Mouse (Mus musculus) lung, embryonic 16.5 days (tissue): ENCODE data around the gene Clic1. TPM values are rescaled to one million over a fixed set of nuclear protein-coding genes. Genes with fewer than 3 reads are reported as not detected.

Experiments used
- ATAC-seq: fragments of 200-750 bp; cut with Nextera tagmentation; 2 replicates; pipeline ENCODE4 v1.8.0; 2017; ENCODE audit warnings: low read depth, mild to moderate bottlenecking, moderate library complexity
- H3K27ac ChIP-seq: fragments of 300-500 bp; sonication (generic); 2 replicates; pipeline ENCODE4 v1.5.1; 2014; ENCODE audit warnings: mild to moderate bottlenecking, control low read depth, low read length
- H3K27me3 ChIP-seq: fragments of 300-500 bp; sonication (generic); 2 replicates; pipeline ENCODE4 v1.6.1; 2014; ENCODE audit warnings: low read depth, low read length, mixed read lengths; ENCODE audit not compliant: control insufficient read depth, insufficient read depth
- H3K36me3 ChIP-seq: fragments of 300-500 bp; sonication (generic); 2 replicates; pipeline ENCODE4 v1.6.1; 2014; ENCODE audit warnings: low read length; ENCODE audit not compliant: control insufficient read depth, insufficient read depth
- H3K4me1 ChIP-seq: fragments of 300-500 bp; sonication (generic); replicated peaks from 2 replicates; pipeline ENCODE4 v1.6.1; 2014; ENCODE audit warnings: low read length, mixed read lengths; ENCODE audit not compliant: control insufficient read depth, insufficient read depth
- H3K4me2 ChIP-seq: fragments of 300-500 bp; sonication (generic); 2 replicates; pipeline ENCODE4 v1.6.1; 2014; ENCODE audit warnings: low read depth, low read length, control low read depth
- H3K4me3 ChIP-seq: fragments of 300-500 bp; sonication (generic); 2 replicates; pipeline ENCODE4 v1.5.1; 2014; ENCODE audit warnings: mild to moderate bottlenecking, low read length, control low read depth
- H3K9ac ChIP-seq: fragments of 300-500 bp; sonication (generic); 2 replicates; pipeline ENCODE4 v1.6.1; 2014; ENCODE audit warnings: low read length, control low read depth
- H3K9me3 ChIP-seq: fragments of 300-500 bp; sonication (generic); 2 replicates; pipeline ENCODE4 v1.6.1; 2016; ENCODE audit warnings: low read length; ENCODE audit not compliant: control insufficient read depth
- WGBS: fragments of 180-500 bp; shearing (Covaris S2); extraction: QIAGEN DNeasy Blood & Tissue Kit; methylation state at CpG from one replicate; pipeline ENCODE4 v1.1.7; 2014; 5-methylcytosine and 5-hydroxymethylcytosine counted together
- polyA plus RNA-seq: library from polyadenylated mRNA; unstranded; fragments of >200 nt; fragmentation: Nextera tagmentation; extraction: Ambion mirVana; gene quantifications from 2 replicates; pipeline ENCODE4 v1.2.1, GENCODE M21; 2015

The Clic1 gene
- polyA plus RNA-seq, 1 experiment from 2014 or later = 298 TPM

- 86% methylated on average over 14 of the region's 14 CpGs for WGBS
- H3K27me3 ChIP-seq = no peaks in the 10 kb centered on the region
- no peak overlapping the region for H3K9ac ChIP-seq
- no peaks in the 10 kb centered on the region for H3K9me3 ChIP-seq
- H3K27ac ChIP-seq = no peak overlapping the region
- peaks cover 33% of the 10 kb centered on the region for H3K36me3 ChIP-seq
- H3K4me1 ChIP-seq = peaks cover 8% of the 10 kb centered on the region
- H3K4me2 ChIP-seq = no peak overlapping the region
- no peak for ATAC-seq
- no peak overlapping the region for H3K4me3 ChIP-seq
Measured at GRCm38 (mm10) chr17:35092403-35093198, 42.8 kb downstream of the Clic1 start.

GRCm38 (mm10) chr17:35094475-35095365, 45.0 kb downstream of the Clic1 start:
- 89% methylated on average over 15 of the region's 15 CpGs for WGBS
- Histone ChIP-seq H3K9me3 (no peaks in the 10 kb centered on the region), H3K27ac (no peak overlapping the region), H3K4me2 (no peak overlapping the region), H3K36me3 (peaks cover 43% of the 10 kb centered on the region), H3K9ac (no peak overlapping the region), H3K27me3 (no peaks in the 10 kb centered on the region), H3K4me3 (no peak overlapping the region), H3K4me1 (peaks cover 8% of the 10 kb centered on the region)
- ATAC-seq = no peak

GRCm38 (mm10) chr17:35096597-35096996, 46.8 kb downstream of the Clic1 start:
- H3K27ac ChIP-seq = no peak overlapping the region
- H3K36me3 ChIP-seq = peaks cover 49% of the 10 kb centered on the region
- no peaks in the 10 kb centered on the region for H3K4me1 ChIP-seq
- H3K9me3 ChIP-seq = no peaks in the 10 kb centered on the region
- ATAC-seq = no peak
- WGBS = 83% methylated on average over 12 of the region's 12 CpGs
- H3K4me3 ChIP-seq = no peak overlapping the region
- no peak overlapping the region for H3K4me2 ChIP-seq
- no peak overlapping the region for H3K9ac ChIP-seq
- no peaks in the 10 kb centered on the region for H3K27me3 ChIP-seq

- no peaks in the 10 kb centered on the region for H3K4me1 ChIP-seq
- H3K27ac ChIP-seq = no peak overlapping the region
- H3K27me3 ChIP-seq = no peaks in the 10 kb centered on the region
- H3K36me3 ChIP-seq = peaks cover 52% of the 10 kb centered on the region
- no peak overlapping the region for H3K4me3 ChIP-seq
- WGBS = 87% methylated on average over 12 of the region's 12 CpGs
- no peak for ATAC-seq
- H3K9me3 ChIP-seq = no peaks in the 10 kb centered on the region
- no peak overlapping the region for H3K4me2 ChIP-seq
- H3K9ac ChIP-seq = no peak overlapping the region
Measured at GRCm38 (mm10) chr17:35097164-35097655, 47.4 kb downstream of the Clic1 start.

GRCm38 (mm10) chr17:35100196-35100765, 50.5 kb downstream of the Clic1 start:
- H3K4me2 ChIP-seq = no peak overlapping the region
- H3K9me3 ChIP-seq = no peaks in the 10 kb centered on the region
- peaks cover 47% of the 10 kb centered on the region for H3K36me3 ChIP-seq
- ATAC-seq = no peak
- no peak overlapping the region for H3K9ac ChIP-seq
- H3K4me1 ChIP-seq = no peaks in the 10 kb centered on the region
- H3K27ac ChIP-seq = no peak overlapping the region
- no peak overlapping the region for H3K4me3 ChIP-seq
- H3K27me3 ChIP-seq = no peaks in the 10 kb centered on the region
- 57% methylated on average over 10 of the region's 10 CpGs for WGBS

- Histone ChIP-seq H3K27me3 (no peaks in the 10 kb centered on the region), H3K9ac (no peak overlapping the region), H3K4me1 (no peaks in the 10 kb centered on the region), H3K4me3 (no peak overlapping the region), H3K27ac (no peak overlapping the region), H3K4me2 (no peak overlapping the region), H3K36me3 (peaks cover 47% of the 10 kb centered on the region), H3K9me3 (no peaks in the 10 kb centered on the region)
- no peak for ATAC-seq
- WGBS = 82% methylated on average over 11 of the region's 11 CpGs
Measured at GRCm38 (mm10) chr17:35101161-35101560, 51.4 kb downstream of the Clic1 start.

- no peak overlapping the region for H3K9ac ChIP-seq
- no peak overlapping the region for H3K27ac ChIP-seq
- ATAC-seq = no peak
- no peaks in the 10 kb centered on the region for H3K4me1 ChIP-seq
- no peaks in the 10 kb centered on the region for H3K9me3 ChIP-seq
- no peaks in the 10 kb centered on the region for H3K27me3 ChIP-seq
- WGBS = 68% methylated on average over 8 of the region's 8 CpGs
- peaks cover 38% of the 10 kb centered on the region for H3K36me3 ChIP-seq
- no peak overlapping the region for H3K4me3 ChIP-seq
- no peak overlapping the region for H3K4me2 ChIP-seq
Measured at GRCm38 (mm10) chr17:35102299-35102698, 52.5 kb downstream of the Clic1 start.

GRCm38 (mm10) chr17:35103221-35103690, 53.5 kb downstream of the Clic1 start:
- Histone ChIP-seq H3K27me3 (no peaks in the 10 kb centered on the region), H3K9me3 (no peaks in the 10 kb centered on the region), H3K27ac (no peak overlapping the region), H3K4me2 (no peak overlapping the region), H3K4me3 (no peak overlapping the region), H3K36me3 (peaks cover 37% of the 10 kb centered on the region), H3K4me1 (no peaks in the 10 kb centered on the region), H3K9ac (no peak overlapping the region)
- ATAC-seq = no peak
- WGBS = 56% methylated on average over 6 of the region's 6 CpGs

GRCm38 (mm10) chr17:35104079-35104478, 54.3 kb downstream of the Clic1 start:
- Histone ChIP-seq H3K4me1 (no peaks in the 10 kb centered on the region), H3K27me3 (no peaks in the 10 kb centered on the region), H3K9ac (no peak overlapping the region), H3K9me3 (no peaks in the 10 kb centered on the region), H3K4me2 (no peak overlapping the region), H3K4me3 (no peak overlapping the region), H3K27ac (no peak overlapping the region), H3K36me3 (peaks cover 32% of the 10 kb centered on the region)
- 90% methylated on average over 7 of the region's 7 CpGs for WGBS
- no peak for ATAC-seq
